Mouse (Mus musculus) neural tube, postnatal 0 days (tissue): ENCODE data around the gene Clec5a. TPM values are rescaled to one million over a fixed set of nuclear protein-coding genes. Genes with fewer than 3 reads are reported as not detected.

Experiments
- polyA plus RNA-seq: library from polyadenylated mRNA; unstranded; fragments of >200 nt; fragmentation: Nextera tagmentation; extraction: Ambion mirVana; gene quantifications from 2 replicates; pipeline ENCODE4 v1.2.1, GENCODE M21; 2015

The Clec5a gene
- 1.9 and 2.0 TPM in 2 replicates for polyA plus RNA-seq

GRCm38 (mm10) chr6:40585645-40586044 lies at the start of gene Clec5a:
Gene Clec5a, minus strand, starts transcription at chr6:40585821.

GRCm38 (mm10) chr6:40628406-40629000 lies 42.9 kb upstream of the Clec5a start, which contains the start of gene Mgam:
Gene Mgam, plus strand, starts transcription at chr6:40628831.

DNA sequence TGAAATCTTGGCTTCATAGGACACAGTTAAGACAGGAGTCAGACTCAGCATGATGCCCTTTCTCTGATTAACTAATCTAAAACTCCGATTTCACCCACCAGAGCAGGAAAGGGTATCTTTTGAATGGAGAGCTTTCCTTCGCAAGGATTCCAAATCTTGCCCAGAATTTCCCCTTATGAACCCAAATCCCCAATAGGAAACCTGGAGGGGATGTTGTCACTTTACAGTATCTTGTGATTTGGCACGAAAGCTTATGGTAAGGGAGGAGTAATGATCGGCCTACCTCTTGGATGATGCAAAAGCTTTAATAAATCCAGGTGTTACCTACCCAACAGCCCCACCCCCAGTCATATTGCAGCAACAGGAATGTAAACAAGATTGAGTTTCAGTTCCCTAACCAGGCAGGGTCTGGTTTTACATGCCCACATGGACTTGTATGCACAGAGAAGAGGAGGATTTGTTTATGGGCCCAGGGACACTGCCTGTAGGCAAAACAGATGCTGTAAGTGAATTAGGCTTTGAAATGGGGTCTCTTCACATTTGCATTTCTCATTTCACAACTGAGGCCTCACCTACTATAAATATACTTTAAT lies 27.7 kb upstream of the Clec5a start, which contains the start of gene Tas2r138:
Gene Tas2r138, minus strand, starts transcription at position 51 of the 593 bp plus-strand sequence.

GRCm38 (mm10) chr6:40569187-40569586 lies 16.4 kb downstream of the Clec5a start, which contains the start of gene Olfr460:
Gene Olfr460, plus strand, starts transcription at chr6:40569487.

DNA sequence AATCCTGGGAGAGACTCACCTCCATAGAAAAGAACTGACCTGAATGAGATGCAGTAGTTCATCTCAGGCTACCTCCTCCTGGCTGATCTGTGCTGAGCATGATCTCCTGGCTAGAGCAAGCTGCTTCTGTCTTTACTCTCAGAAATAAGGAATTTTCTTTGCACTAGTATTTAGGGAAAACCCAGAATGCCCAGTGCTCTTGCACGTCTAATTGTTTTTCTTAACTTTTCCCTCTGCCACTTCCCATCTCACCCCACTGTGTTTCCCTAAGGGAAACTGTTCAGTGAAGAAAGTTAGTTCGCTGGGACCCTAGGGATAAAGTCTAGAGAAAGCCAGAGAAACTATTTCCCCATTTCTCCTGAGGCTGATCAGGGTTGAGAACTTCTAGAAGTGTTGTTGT lies 30.7 kb downstream of the Clec5a start, which contains the start of gene Olfr461:
Gene Olfr461, minus strand, starts transcription at position 101 of the 400 bp plus-strand sequence.

Other genes with a start within 250 kb of the Clec5a start
- gene E330009J07Rik, start 149.7 kb downstream of the Clec5a start, polyA plus RNA-seq: 14.4 and 14.9 TPM in 2 replicates
- gene Wee2, start 146.7 kb downstream of the Clec5a start, polyA plus RNA-seq: 0.12 and 0.19 TPM in 2 replicates
- 81.6 and 88.9 TPM in 2 replicates for gene Ssbp1, start 114.5 kb downstream of the Clec5a start, polyA plus RNA-seq
- not detected in 2 replicates for gene Tas2r137, start 94.6 kb downstream of the Clec5a start, polyA plus RNA-seq
- 0.53 TPM in 1 of 2 replicates, not detected in the other for gene Tas2r108, start 92.3 kb downstream of the Clec5a start, polyA plus RNA-seq
- not detected in 2 replicates for gene Prss37, start 66.3 kb downstream of the Clec5a start, polyA plus RNA-seq
- 0.05 and 0.08 TPM in 2 replicates for gene Olfr461, start 30.8 kb downstream of the Clec5a start, polyA plus RNA-seq
- not detected in 2 replicates for gene Olfr460, start 16.3 kb downstream of the Clec5a start, polyA plus RNA-seq
- not detected in 2 replicates for gene Tas2r138, start 27.5 kb upstream of the Clec5a start, polyA plus RNA-seq
- 0.08 and 0.31 TPM in 2 replicates for gene Mgam, start 43.0 kb upstream of the Clec5a start, polyA plus RNA-seq